Mouse (Mus musculus) right cerebral cortex, postnatal 14 days (tissue): ENCODE data around the gene Edn3.

Source experiments
- DNase-seq: peaks from one replicate; pipeline ENCODE4 v3.0.0; 2022

Edn3 gene

DNA sequence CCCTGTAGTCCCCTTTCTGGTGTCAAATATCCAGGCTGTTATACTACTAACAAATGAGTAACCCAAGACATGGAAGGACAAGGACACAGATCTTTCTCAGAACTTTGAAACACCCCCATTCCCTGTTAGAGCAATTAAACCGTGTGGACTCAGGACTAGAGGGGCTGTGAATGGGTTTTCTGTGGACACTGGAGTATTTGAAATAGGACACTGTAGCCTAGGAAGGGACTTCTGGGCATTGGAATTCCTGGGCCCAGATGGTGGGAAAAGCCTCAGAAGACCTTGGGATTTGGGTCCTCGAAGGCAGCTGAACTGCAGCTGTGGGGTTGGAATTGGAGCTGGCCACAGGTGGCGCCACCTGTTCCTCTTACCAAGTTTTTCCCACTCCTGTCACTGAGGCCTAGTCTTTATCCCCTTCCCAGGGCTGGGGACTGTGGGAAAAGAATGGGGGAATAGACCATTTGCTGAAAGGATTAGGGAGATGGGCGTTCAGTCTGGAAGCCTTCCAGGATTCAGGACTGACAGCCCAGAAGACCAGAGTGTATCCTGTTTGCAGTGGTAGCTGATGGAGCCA lies 37.2 kb downstream of the Edn3 start:
- no peak for DNase-seq

DNA sequence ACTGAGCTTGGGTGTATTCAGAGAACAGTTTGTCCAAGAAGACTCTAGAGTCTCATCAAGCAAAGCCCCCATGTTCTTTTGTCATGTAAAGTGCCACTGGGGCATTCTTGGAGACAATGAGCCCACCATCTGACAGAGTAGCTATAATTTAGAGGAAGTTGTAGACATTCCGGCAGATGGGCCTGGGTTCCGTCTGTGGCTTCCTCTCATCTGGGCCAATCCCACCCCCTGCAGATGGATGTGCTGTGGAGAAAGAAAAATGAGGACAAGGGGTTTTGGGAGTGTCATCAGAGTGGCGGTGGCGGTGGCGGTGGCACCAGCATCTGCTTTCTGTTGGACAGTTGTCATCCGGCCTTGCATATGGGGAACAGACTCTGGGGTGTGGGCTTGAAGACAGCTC lies 42.0 kb downstream of the Edn3 start:
- no peak for DNase-seq

DNA sequence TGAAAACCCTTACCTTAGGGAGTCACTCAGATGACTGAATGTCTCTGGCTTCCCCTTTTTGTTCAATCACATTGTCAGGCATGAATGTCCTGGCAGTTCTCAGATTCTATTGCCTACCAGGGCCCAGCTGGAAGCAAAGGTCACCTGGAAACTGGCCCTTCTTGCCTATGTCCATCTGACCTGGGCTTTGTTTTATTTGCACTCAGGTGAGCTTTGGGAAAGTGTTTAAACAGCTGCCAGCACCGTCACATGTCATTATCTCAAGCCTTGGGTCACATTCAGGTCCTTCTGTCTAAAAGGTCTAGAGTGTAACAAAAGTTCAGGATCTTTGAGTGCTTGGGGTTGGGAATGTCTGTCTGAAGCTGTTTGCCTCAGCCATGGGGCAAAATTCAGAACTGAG lies 43.2 kb downstream of the Edn3 start:
- DNase-seq = no peak

DNA sequence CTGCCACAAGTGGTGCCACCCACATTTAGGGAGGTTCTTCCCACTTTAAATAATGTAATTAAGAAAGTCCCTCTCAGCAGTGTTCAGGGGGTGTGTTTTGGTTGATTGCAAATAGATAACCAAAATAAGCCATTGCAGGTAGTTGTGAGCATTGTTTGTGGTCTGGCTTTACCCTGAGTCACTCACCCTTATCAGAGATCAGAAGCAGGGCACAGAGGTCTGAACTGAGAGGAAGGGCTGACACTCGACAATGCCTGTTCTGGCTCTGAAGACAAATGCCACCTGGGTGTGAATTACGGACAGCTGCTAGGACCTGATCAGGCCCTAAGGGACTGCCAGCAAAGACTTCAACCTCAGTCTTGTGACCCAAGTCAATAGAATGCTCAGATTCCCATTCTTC lies 47.5 kb downstream of the Edn3 start:
- DNase-seq = no peak

DNA sequence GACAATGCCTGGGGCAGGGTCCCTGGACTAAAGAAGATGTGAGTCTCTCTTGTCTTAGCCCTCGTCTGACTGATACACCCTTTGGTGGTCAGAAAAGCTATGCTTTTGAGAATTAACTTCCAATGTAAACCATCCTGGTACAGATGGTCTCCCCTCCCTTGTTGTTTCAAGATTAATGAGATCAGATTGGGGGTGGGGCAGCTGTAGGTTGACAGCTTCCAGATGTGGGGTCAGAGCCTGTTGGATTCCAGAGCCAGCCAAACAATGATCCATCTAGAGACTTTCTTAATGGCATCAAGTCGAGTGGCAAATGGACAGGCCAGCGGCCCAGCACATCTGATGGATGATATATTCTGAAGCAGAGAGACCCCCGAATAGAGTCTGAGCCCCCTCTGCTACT lies 48.9 kb downstream of the Edn3 start:
- no peak for DNase-seq

DNA sequence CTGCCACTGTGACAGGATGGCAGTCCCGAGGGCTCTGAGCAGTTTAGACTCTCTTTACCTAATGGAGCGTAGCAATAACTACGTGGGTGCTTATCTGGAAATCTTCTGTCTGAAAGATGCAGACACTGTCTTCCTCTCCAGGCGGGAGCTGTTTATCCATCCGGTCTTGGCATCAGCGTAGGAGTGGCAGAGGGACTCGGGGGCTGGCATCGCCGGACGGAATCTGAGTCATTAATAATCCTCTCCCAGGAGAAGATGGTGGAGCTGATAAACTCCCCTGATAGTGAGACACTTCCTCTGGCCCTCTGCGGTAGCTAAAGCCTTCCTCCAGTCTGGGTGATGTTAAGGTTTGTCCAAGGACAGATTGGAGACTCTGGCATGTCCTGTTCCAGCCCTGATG lies 52.9 kb downstream of the Edn3 start:
- DNase-seq = no peak

GRCm38 (mm10) chr2:174816163-174816562 lies 55.7 kb downstream of the Edn3 start:
- DNase-seq = no peak

- no peak for DNase-seq
Measured at GRCm38 (mm10) chr2:174820286-174820685, 59.9 kb downstream of the Edn3 start.

DNA sequence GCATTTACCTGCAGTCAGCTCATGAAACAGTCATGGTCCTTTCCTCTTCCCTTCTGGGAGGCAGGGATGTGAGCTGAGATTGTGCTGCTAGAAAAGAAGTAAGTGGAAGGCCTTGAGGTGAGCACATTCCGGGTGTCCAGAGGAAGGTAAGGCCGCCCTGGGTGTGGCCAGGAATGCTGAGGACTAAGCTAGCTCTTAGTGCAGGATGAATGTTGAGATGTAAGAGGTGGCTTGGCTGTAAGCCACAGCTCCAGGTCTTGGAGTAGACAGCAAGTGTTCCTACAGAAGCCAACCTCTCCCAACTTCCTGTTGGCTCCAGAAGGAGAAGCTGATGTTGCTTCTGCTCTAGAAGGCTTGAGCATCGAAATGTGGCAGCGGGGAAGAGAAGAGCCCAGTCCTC lies 67.4 kb downstream of the Edn3 start:
- DNase-seq = no peak

GRCm38 (mm10) chr2:174833608-174834007 lies 73.2 kb downstream of the Edn3 start:
- DNase-seq = no peak
